Mouse (Mus musculus): ENCODE measurements at regions not wholly inside any gene's neighbourhood (a gene's known extent, or its start where the extent isn't known, plus 50 kb on each side); places are given as distances from the start of the nearest gene placed in this dataset.

GRCm38 (mm10) chr2:103893159-103893740, 64.5 kb upstream of the Lmo2 start:
- no peak for DNase-seq (ENCODE audit: low read depth, low spot score)

GRCm38 (mm10) chr2:103893805-103894204, 64.0 kb upstream of the Lmo2 start:
- DNase-seq (ENCODE audit: low read depth, low spot score): no peak

GRCm38 (mm10) chr2:103894981-103895676, 62.7 kb upstream of the Lmo2 start:
- peak; percentile 18 for DNase-seq (ENCODE audit: low read depth, low spot score)

GRCm38 (mm10) chr2:103896160-103896559, 61.6 kb upstream of the Lmo2 start:
- DNase-seq (ENCODE audit: low read depth, low spot score): no peak

GRCm38 (mm10) chr2:103896814-103897213, 61.0 kb upstream of the Lmo2 start:
- no peak for DNase-seq (ENCODE audit: low read depth, low spot score)

GRCm38 (mm10) chr2:103899713-103900112, 58.1 kb upstream of the Lmo2 start:
- no peak for DNase-seq (ENCODE audit: low read depth, low spot score)

GRCm38 (mm10) chr2:103900384-103900783, 57.4 kb upstream of the Lmo2 start:
- DNase-seq (ENCODE audit: low read depth, low spot score): no peak

GRCm38 (mm10) chr2:103901457-103901856, 56.3 kb upstream of the Lmo2 start:
- DNase-seq (ENCODE audit: low read depth, low spot score): no peak

- no peak for DNase-seq (ENCODE audit: low read depth, low spot score)
Measured at GRCm38 (mm10) chr2:103902777-103903176, 55.0 kb upstream of the Lmo2 start.

- no peak for DNase-seq (ENCODE audit: low read depth, low spot score)
Measured at GRCm38 (mm10) chr2:103905681-103906080, 52.1 kb upstream of the Lmo2 start.

GRCm38 (mm10) chr2:103906581-103907184, 51.1 kb upstream of the Lmo2 start:
- DNase-seq (ENCODE audit: low read depth, low spot score): no peak
